Mouse (Mus musculus): ENCODE results near the gene Atp6v1e2. TPM values are rescaled to one million over a fixed set of nuclear protein-coding genes. Genes with fewer than 3 reads are reported as not detected.

The Atp6v1e2 gene
- polyA plus RNA-seq, 1 experiment from 2014 or later, result not detected

DNA sequence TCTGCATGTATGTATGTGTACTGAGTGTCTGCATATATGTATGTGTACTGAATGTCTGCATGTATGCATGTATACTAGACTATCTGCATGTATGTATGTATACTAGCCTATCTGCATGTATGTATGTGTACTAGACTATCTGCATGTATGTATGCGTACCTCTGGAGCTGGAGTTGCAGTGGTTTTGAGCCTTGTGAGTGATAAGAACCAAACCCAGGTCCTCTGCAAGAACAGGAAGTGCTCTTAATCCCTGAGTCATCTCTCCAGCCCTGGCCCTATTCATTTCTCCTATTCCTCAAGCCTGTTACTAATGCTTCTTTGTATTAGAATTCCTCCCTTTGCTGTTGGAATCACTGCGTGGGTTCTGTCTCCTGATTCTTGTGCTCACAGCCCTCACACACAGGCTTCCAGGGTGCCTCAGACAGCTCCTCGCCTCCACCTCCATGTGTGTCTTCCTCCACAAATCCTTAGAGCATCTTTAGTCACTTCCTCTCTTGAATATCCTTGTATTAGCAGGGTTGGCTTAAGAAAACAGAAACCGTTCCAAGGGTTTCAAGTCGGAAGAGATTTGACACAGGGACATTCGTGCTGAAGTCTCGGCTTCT is 34.6 kb downstream of the Atp6v1e2 start:
- Histone ChIP-seq H3K36me3 (no peaks in the 10 kb centered on the region), H3K4me2 (no peak overlapping the region), H3K27me3 (no peaks in the 10 kb centered on the region), H3K9me3 (replicated peaks) (no peaks in the 10 kb centered on the region), H3K9ac (no peak overlapping the region), H3K27ac (no peak overlapping the region), H3K4me3 (replicated peaks) (no peak overlapping the region), H3K4me1 (replicated peaks) (peaks cover 7% of the 10 kb centered on the region; the same call in 1 of the 2 replicates)
- DNase-seq (no peak), ATAC-seq (ENCODE audit: low read depth) (no peak)
- WGBS (ENCODE audit: insufficient replicate concordance), result 63% methylated on average over 7 of the region's 7 CpGs

DNA sequence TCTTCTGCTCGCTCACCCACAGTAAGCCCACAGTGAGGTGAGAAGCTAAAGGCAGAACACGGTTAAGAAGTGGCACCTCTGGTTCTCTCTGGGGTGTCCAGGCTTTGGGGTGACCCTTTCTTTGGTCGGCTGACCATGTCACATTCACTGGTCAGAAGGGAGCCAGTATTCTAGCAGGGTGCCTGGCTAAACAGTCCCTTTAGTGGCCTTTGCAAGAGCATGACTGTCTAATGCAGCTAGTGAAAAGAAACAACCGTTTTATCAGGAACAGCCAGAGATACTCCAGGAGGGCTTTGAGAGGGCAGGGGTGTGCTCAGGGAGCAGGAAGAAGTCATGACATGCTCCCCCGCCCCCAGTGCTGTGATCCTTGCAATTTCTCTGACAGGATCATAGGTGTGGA is 36.4 kb downstream of the Atp6v1e2 start:
- Histone ChIP-seq H3K36me3 (no peaks in the 10 kb centered on the region), H3K4me3 (replicated peaks) (no peak overlapping the region), H3K4me2 (no peak overlapping the region), H3K9me3 (replicated peaks) (no peaks in the 10 kb centered on the region), H3K4me1 (replicated peaks) (peaks cover 7% of the 10 kb centered on the region; the same call in 1 of the 2 replicates), H3K27me3 (no peaks in the 10 kb centered on the region), H3K27ac (no peak overlapping the region), H3K9ac (no peak overlapping the region)
- 36% methylated on average over 5 of the region's 5 CpGs for WGBS (ENCODE audit: insufficient replicate concordance)
- no peak for DNase-seq
- ATAC-seq (ENCODE audit: low read depth), result no peak

DNA sequence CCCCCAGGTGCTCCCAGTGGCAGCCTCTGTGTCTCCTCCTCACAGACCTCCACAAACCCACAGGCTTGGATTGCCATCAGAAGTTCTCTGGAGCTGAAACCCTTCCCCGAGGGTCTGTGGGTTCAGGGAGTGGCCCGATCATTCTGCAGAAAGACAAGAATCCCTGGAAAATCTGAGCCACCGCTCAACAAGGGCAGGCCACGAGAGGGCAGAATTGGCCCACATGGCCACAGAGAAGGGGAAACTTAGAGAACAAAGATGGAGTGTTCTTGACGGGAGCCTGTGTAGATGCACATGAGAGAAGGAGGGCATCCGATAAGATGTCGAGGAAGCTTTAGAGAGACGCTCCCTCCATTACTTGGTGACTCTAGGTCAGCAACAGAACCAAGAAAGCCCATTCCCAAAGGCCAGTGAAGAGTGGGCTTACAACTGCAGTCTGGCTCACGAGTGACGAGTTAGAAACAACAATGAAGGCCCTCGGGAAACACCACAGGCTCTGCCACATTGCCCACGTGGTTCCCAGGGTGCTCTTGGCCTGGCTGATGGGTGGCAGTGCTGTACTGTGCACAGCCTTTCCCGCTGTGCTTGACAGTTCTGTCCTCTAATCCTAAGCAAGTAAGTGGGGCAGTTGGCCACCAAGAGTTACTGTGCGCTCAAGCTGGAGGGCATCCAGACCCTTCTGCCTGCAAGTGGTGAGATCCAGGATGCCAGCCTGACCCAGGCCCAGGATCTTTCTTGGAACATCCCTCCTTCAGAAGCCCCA is 37.8 kb downstream of the Atp6v1e2 start:
- no peaks in the 10 kb centered on the region for H3K9me3 ChIP-seq (replicated peaks)
- no peak overlapping the region for H3K27ac ChIP-seq
- H3K9ac ChIP-seq, result no peak overlapping the region
- no peak for DNase-seq
- H3K4me3 ChIP-seq (replicated peaks), result no peak overlapping the region
- 58% methylated on average over 14 of the region's 14 CpGs for WGBS (ENCODE audit: insufficient replicate concordance)
- no peaks in the 10 kb centered on the region for H3K36me3 ChIP-seq
- no peak overlapping the region for H3K4me2 ChIP-seq
- no peaks in the 10 kb centered on the region for H3K27me3 ChIP-seq
- H3K4me1 ChIP-seq (replicated peaks), result peaks cover 7% of the 10 kb centered on the region; the same call in 1 of the 2 replicates
- ATAC-seq (ENCODE audit: low read depth), result no peak

DNA sequence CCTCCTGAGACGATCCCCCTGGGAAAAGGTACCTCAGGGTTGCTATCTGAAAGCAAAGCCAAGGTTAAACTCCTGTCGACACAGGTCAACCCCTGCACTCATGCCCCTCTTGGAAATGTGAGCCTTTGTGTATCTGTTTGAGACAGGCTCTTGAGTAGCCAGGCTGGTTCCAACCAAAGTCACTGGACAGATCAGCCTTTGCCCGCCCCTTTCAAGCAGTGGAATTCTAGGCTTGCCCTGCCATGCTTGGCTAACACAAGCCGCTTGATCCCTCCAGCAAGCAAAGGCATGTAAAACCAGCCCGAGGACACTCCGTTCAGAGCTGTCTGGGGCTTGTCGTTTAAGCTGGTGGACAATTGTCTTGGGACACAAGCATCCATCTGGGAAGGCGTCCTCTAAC is 39.4 kb downstream of the Atp6v1e2 start:
- no peak overlapping the region for H3K4me3 ChIP-seq (replicated peaks)
- no peak overlapping the region for H3K9ac ChIP-seq
- H3K4me1 ChIP-seq (replicated peaks), result peaks cover 17% of the 10 kb centered on the region
- DNase-seq (no peak), ATAC-seq (ENCODE audit: low read depth) (no peak)
- H3K9me3 ChIP-seq (replicated peaks), result no peaks in the 10 kb centered on the region
- no peaks in the 10 kb centered on the region for H3K27me3 ChIP-seq
- H3K27ac ChIP-seq, result no peak overlapping the region
- H3K36me3 ChIP-seq, result no peaks in the 10 kb centered on the region
- no peak overlapping the region for H3K4me2 ChIP-seq
- 66% methylated on average over 8 of the region's 8 CpGs for WGBS (ENCODE audit: insufficient replicate concordance)

DNA sequence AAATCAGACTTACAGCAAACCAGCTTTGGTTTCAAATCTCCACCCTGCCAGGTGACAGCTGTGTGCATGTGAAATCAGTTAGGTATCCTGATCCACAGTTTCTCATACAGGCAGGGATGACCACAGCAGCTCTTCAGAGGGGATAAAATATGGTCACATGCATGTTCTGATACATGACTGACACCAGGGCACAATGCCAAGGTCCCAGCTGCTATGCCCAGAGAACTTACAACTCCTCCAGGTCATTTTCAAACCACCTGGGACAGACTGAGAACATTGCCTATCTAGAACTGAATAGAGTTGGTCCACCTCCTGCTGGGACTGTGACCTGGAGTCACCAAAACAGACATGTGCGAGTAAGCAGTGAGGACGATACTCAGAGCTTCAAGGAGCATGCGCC is 40.6 kb downstream of the Atp6v1e2 start:
- ATAC-seq (ENCODE audit: low read depth) (no peak), DNase-seq (no peak)
- Histone ChIP-seq H3K9ac (no peak overlapping the region), H3K4me2 (no peak overlapping the region), H3K27ac (no peak overlapping the region), H3K9me3 (replicated peaks) (no peaks in the 10 kb centered on the region), H3K36me3 (no peaks in the 10 kb centered on the region), H3K27me3 (no peaks in the 10 kb centered on the region), H3K4me3 (replicated peaks) (no peak overlapping the region), H3K4me1 (replicated peaks) (peaks cover 17% of the 10 kb centered on the region)
- whole genome bisulfite sequencing (ENCODE audit: insufficient replicate concordance), result 82% methylated on average over 3 of the region's 3 CpGs

DNA sequence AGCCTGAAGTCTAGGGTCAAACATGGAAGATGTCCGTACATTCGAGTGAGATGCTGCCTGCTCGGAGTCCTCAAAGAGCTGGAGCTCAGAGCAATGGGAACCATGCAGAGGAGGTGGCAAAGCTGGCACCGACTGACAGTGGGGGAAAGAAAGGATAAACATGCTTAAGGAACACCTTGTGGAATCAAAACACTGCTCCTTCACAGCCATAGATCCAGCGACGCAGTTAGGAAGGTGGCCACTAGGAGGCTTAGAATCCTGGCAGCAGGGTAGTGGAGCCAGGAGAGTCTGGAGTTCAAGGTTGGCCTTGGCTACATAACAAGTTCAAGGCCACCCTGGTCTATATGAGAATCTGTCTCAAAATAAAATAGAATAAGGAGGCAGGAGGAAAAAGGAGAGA is 41.1 kb downstream of the Atp6v1e2 start:
- DNase-seq, result no peak
- no peaks in the 10 kb centered on the region for H3K9me3 ChIP-seq (replicated peaks)
- H3K27ac ChIP-seq, result no peak overlapping the region
- WGBS (ENCODE audit: insufficient replicate concordance), result 26% methylated on average over 6 of the region's 6 CpGs
- no peak overlapping the region for H3K9ac ChIP-seq
- ATAC-seq (ENCODE audit: low read depth), result no peak
- H3K4me2 ChIP-seq, result no peak overlapping the region
- no peaks in the 10 kb centered on the region for H3K27me3 ChIP-seq
- no peaks in the 10 kb centered on the region for H3K36me3 ChIP-seq
- H3K4me3 ChIP-seq (replicated peaks), result no peak overlapping the region
- H3K4me1 ChIP-seq (replicated peaks), result peaks cover 13% of the 10 kb centered on the region; the same call in 1 of the 2 replicates

DNA sequence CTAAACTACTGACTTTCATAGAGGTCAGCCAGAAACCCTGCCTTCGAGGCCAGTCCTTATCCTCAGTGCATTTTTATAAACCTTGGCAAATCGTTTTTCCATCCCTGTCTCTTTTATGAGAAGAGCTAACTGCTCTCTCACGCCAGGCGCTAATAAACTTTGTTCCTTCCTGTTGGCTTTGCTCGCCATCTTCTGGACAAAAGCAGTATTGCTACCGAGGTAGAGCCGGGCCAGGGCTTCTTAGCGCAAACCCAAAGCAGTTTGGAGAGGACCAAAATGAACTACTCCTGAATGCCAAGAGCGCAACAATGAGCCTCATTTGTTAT is 41.6 kb downstream of the Atp6v1e2 start:
- DNase-seq (no peak), ATAC-seq (ENCODE audit: low read depth) (no peak)
- no peaks in the 10 kb centered on the region for H3K27me3 ChIP-seq
- 4% methylated on average over 9 of the region's 9 CpGs for WGBS (ENCODE audit: insufficient replicate concordance)
- peaks cover 10% of the 10 kb centered on the region; the same call in 1 of the 2 replicates for H3K4me1 ChIP-seq (replicated peaks)
- no peak overlapping the region for H3K9ac ChIP-seq
- no peak overlapping the region for H3K4me3 ChIP-seq (replicated peaks)
- no peak overlapping the region for H3K4me2 ChIP-seq
- no peaks in the 10 kb centered on the region for H3K36me3 ChIP-seq
- no peaks in the 10 kb centered on the region for H3K9me3 ChIP-seq (replicated peaks)
- H3K27ac ChIP-seq, result no peak overlapping the region

DNA sequence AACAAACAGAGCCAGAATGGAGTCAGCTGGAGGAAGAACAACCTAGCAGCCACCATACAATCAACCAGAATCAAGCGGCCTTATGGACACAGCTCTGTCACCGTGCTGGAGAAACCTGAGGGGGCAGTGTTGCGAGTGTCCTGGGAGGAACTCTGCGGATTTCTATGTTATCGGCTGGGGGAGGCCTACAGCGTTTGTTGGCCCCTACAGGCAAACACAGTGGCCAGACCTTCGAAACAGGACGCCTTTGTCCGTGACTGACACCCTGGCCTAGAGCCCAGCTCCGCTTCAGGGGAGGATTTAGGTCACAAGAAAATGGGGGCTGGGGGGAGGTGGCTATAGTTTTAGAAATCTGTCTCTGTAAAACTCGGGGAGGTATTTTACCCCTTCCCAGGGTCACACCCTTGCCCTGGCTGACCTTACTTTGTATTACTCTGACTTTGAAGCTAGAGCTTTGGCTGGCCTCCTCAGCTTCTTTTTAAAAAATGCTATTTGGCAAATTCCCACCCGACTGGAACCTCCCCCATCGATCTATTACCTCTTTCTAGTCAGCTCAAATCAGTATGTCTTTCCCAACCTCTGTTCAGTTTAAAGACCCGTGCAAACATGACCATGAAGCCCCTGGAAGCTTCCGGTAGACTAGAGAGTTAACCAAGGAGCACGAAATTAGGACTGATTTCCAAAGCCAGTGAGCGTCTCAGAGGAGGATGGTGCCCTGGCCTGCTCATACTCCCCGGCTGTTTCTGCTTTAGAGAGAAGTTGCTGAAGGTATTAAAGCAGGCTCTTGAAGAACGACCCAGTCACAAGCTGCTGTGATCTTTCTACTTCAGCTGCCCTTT is 42.2 kb downstream of the Atp6v1e2 start:
- Histone ChIP-seq H3K4me2 (no peak overlapping the region), H3K4me1 (replicated peaks) (peaks cover 10% of the 10 kb centered on the region; the same call in 1 of the 2 replicates), H3K36me3 (no peaks in the 10 kb centered on the region), H3K9ac (no peak overlapping the region), H3K27ac (no peak overlapping the region), H3K9me3 (replicated peaks) (no peaks in the 10 kb centered on the region), H3K27me3 (no peaks in the 10 kb centered on the region), H3K4me3 (replicated peaks) (no peak overlapping the region)
- ATAC-seq (ENCODE audit: low read depth) (peak; percentile 49; the same call in 1 of the 2 replicates), DNase-seq (no peak)
- 34% methylated on average over 19 of the region's 19 CpGs for WGBS (ENCODE audit: insufficient replicate concordance)

DNA sequence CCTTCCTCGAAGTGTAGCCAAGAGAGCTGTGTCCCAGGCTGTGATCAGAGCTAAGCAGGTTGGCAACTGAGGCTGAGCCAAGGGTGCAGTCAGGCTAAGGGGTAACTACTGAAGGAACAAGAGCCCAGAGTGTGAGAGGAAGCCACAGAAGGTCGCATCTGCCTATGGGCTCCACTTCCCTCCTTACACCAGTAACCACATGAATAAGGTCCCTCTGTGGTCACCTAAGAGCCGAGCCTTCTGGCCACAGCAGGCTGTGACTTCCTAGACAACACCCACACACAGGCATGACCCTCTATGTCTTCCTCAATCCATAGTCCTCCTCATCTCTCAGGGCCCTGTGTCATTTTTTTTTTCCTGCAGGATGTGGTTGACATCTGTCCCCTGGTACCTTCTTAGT is 43.5 kb downstream of the Atp6v1e2 start:
- no peak for ATAC-seq (ENCODE audit: low read depth)
- Histone ChIP-seq H3K27me3 (no peaks in the 10 kb centered on the region), H3K4me3 (replicated peaks) (no peak overlapping the region), H3K4me2 (no peak overlapping the region), H3K27ac (no peak overlapping the region), H3K36me3 (no peaks in the 10 kb centered on the region), H3K9ac (no peak overlapping the region), H3K9me3 (replicated peaks) (no peaks in the 10 kb centered on the region), H3K4me1 (replicated peaks) (peaks cover 10% of the 10 kb centered on the region; the same call in 1 of the 2 replicates)
- 24% methylated on average over 3 of the region's 3 CpGs for WGBS (ENCODE audit: insufficient replicate concordance)
- no peak for DNase-seq

DNA sequence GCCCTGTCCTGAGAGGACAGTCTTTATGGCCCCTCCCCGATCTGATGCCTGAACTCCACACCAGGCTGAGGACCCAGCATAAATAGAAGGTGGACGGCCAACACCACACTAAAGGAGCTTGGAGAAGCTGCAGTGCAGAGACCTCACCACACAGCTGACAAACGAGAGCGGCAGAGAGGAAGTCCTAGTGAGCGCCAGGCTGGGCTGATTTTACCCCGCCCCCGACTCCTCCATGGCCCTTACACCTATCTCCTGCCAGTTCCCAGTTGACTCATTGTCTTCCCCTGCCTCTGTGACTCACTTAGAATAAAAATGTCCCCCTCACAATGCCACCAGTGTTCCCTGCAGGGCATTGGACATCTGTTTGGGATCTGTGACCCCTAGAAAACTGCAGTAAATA is 44.1 kb downstream of the Atp6v1e2 start:
- H3K36me3 ChIP-seq, result no peaks in the 10 kb centered on the region
- H3K4me2 ChIP-seq, result no peak overlapping the region
- ATAC-seq (ENCODE audit: low read depth), result no peak
- no peak overlapping the region for H3K9ac ChIP-seq
- H3K27me3 ChIP-seq, result no peaks in the 10 kb centered on the region
- no peak for DNase-seq
- no peak overlapping the region for H3K27ac ChIP-seq
- H3K4me3 ChIP-seq (replicated peaks), result no peak overlapping the region
- 6% methylated on average over 7 of the region's 7 CpGs for WGBS (ENCODE audit: insufficient replicate concordance)
- H3K4me1 ChIP-seq (replicated peaks), result peaks cover 10% of the 10 kb centered on the region; the same call in 1 of the 2 replicates
- no peaks in the 10 kb centered on the region for H3K9me3 ChIP-seq (replicated peaks)

DNA sequence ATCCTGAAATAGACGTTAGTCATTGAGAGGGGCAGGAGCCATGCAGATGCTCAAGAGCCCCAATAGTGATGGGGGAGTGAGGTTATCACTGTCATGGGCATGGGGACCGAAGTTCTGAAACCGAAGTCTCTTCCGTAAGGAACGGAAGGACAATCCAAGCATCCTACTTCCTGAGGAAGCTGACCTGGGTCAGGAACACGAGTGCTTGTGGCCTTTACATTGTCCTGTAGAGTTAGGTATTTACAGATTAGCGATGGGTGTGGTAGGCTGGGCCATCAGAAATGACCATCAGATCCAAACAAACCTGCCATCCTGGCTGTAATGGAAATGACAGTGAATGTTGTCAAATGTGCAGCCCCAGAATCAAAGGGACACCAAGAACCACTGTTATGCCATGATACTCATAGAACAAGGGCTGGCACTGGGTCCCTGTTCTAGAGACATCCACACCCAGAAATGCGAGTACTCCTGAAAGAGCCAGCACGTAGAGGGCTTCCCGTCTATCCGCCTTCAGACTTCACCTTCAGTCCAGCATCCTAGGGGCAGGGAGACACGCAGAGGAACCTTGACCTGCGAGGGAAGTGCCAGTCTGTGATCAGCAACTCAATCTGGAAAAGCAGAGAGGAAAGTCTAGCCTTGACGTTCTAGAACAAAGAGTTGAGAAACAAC is 45.2 kb downstream of the Atp6v1e2 start:
- H3K4me2 ChIP-seq, result no peak overlapping the region
- H3K4me3 ChIP-seq (replicated peaks), result no peak overlapping the region
- H3K9ac ChIP-seq, result no peak overlapping the region
- H3K36me3 ChIP-seq, result no peaks in the 10 kb centered on the region
- no peaks in the 10 kb centered on the region for H3K9me3 ChIP-seq (replicated peaks)
- no peak for ATAC-seq (ENCODE audit: low read depth)
- no peak overlapping the region for H3K27ac ChIP-seq
- 70% methylated on average over 14 of the region's 14 CpGs for WGBS (ENCODE audit: insufficient replicate concordance)
- H3K27me3 ChIP-seq, result no peaks in the 10 kb centered on the region
- no peak for DNase-seq
- peaks cover 10% of the 10 kb centered on the region; the same call in 1 of the 2 replicates for H3K4me1 ChIP-seq (replicated peaks)
